Mouse (Mus musculus) forebrain, embryonic 11.5 days (tissue): ENCODE data around the gene Ednra. TPM values are rescaled to one million over a fixed set of nuclear protein-coding genes. Genes with fewer than 3 reads are reported as not detected.

Source experiments
- ATAC-seq: fragments of 200-750 bp; cut with Nextera tagmentation; replicated peaks from 2 replicates; pipeline ENCODE4 v1.8.0; 2017; ENCODE audit warnings: moderate TSS enrichment; ENCODE audit not compliant: low FRiP score
- DNase-seq: peaks from one replicate; pipeline ENCODE4 v3.0.0-alpha.2; 2017; ENCODE audit warnings: low spot score
- H3K27ac ChIP-seq: fragments of 300-500 bp; sonication (generic); 2 replicates; pipeline ENCODE4 v1.5.1; 2014; ENCODE audit warnings: low read depth, low read length
- H3K27me3 ChIP-seq: fragments of 300-500 bp; sonication (generic); 2 replicates; pipeline ENCODE4 v1.6.1; 2014; ENCODE audit warnings: mild to moderate bottlenecking, low read length, mixed read lengths; ENCODE audit not compliant: control insufficient read depth, insufficient read depth
- H3K36me3 ChIP-seq: fragments of 300-500 bp; sonication (generic); 2 replicates; pipeline ENCODE4 v1.6.1; 2014; ENCODE audit warnings: mild to moderate bottlenecking, low read length, moderate library complexity, mixed read lengths; ENCODE audit not compliant: control insufficient read depth, insufficient read depth
- H3K4me1 ChIP-seq: fragments of 300-500 bp; sonication (generic); replicated peaks from 2 replicates; pipeline ENCODE4 v1.6.1; 2014; ENCODE audit warnings: low read length, mixed read lengths; ENCODE audit not compliant: control insufficient read depth, insufficient read depth
- H3K4me2 ChIP-seq: fragments of 300-500 bp; sonication (generic); 2 replicates; pipeline ENCODE4 v1.6.1; 2014; ENCODE audit warnings: low read depth, mild to moderate bottlenecking, low read length, moderate library complexity, mixed read lengths; ENCODE audit not compliant: severe bottlenecking
- H3K4me3 ChIP-seq: fragments of 300-500 bp; sonication (generic); 2 replicates; pipeline ENCODE4 v1.5.1; 2014; ENCODE audit warnings: low read depth, low read length
- H3K9ac ChIP-seq: fragments of 300-500 bp; sonication (generic); 2 replicates; pipeline ENCODE4 v1.6.1; 2014; ENCODE audit warnings: low read length
- H3K9me3 ChIP-seq: fragments of 300-500 bp; sonication (generic); 2 replicates; pipeline ENCODE4 v1.6.1; 2016; ENCODE audit warnings: low read length, mixed read lengths; ENCODE audit not compliant: control insufficient read depth
- WGBS: fragments of 180-500 bp; shearing (Covaris S2); extraction: QIAGEN DNeasy Blood & Tissue Kit; methylation state at CpG from one replicate; pipeline ENCODE4 v1.1.7; 2014; 5-methylcytosine and 5-hydroxymethylcytosine counted together
- polyA plus RNA-seq: library from polyadenylated mRNA; unstranded; fragments of >200 nt; fragmentation: Nextera tagmentation; extraction: Ambion mirVana; gene quantifications from 2 replicates; pipeline ENCODE4 v1.2.1, GENCODE M21; 2014

Gene Ednra
- polyA plus RNA-seq, 1 experiment from 2014 or later = 21.8 TPM

DNA sequence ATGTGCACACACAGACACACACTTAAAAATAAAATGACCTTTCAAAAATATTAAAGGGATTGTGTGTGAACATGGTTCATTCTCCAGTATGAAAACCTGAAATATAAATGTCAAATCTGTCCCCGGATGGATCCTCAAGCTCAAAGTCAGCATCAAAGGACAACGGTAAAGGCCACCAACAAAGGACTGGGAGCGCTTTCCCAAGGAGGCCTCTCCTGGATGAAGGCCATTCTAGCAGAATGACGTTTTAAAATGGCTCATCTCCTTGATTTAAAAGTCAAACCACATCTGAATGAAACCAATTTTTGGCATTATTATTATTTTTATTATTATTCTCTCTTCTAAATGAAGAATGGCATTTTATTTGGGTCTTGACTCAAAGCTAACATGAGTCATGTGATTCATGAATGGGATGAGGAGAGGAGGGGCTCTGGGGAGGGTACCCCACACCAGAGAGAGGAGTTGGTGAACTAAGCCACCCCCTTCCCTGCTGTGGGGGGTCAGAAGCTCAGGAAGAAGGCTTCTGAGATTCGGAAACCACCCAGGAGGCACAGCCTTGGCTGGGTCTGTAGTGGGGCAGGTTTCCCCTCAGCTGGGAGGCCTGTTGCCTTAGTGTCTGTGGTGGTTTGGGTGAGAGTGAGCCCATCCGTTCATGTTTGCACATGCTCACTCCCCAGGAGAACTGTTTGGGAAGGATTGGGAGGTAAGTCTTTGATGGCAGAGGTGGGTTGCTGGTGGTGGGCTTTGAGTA, 40.7 kb downstream of the Ednra start:
- Histone ChIP-seq H3K4me3 (no peak overlapping the region), H3K9ac (no peak overlapping the region), H3K27ac (no peak overlapping the region), H3K4me2 (no peak overlapping the region), H3K9me3 (no peaks in the 10 kb centered on the region), H3K36me3 (no peaks in the 10 kb centered on the region), H3K4me1 (no peaks in the 10 kb centered on the region), H3K27me3 (no peaks in the 10 kb centered on the region)
- no peak for DNase-seq
- WGBS = 84% methylated on average over 6 of the region's 6 CpGs
- no peak for ATAC-seq

DNA sequence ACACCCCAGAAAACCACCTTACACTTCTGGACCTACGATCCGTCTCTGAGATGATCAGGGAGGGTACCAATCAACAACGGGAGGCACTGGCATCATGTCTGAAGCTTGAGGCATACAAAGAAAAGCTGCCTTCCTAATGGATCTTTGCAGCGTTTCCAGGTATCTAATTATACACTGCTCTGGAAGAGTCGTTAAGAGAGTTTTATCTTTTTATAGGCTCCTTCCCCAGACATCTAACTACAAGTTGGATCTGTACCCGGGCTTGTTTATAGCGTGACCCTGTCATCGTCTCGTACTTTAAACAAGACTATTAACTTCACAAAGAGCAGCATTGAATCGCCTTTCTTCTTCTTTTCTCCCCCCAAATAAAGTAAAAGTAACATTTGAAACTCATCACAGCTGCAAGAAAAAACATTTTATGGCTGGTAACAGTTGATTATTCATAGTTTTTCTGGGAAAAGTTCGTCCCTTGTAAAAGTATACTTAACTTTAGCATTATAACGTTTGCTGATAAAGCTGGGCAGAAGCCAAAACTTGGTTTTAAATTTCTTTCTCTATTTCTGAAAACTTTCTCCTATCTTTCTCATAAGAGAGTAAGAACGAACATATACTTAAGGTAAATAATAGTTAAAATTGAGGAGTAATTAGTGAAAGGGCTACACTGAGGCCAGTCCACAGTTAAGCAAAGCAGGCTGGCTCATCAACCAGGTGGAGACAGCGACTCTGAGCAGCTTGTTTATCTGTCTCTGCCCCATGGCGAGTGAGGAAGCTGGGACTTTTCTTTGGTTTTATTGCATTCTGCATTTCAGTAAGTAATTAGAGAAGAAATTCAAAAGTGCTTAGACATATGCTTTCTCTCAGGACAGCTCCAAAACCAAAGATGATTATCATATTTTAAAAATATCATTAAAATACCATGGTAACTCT, 42.0 kb downstream of the Ednra start:
- H3K4me1 ChIP-seq = no peaks in the 10 kb centered on the region
- ATAC-seq = no peak
- 72% methylated on average over 15 of the region's 15 CpGs for WGBS
- H3K9me3 ChIP-seq = no peaks in the 10 kb centered on the region
- H3K27ac ChIP-seq = no peak overlapping the region
- no peak overlapping the region for H3K9ac ChIP-seq
- H3K36me3 ChIP-seq = no peaks in the 10 kb centered on the region
- H3K27me3 ChIP-seq = no peaks in the 10 kb centered on the region
- no peak for DNase-seq
- no peak overlapping the region for H3K4me2 ChIP-seq
- no peak overlapping the region for H3K4me3 ChIP-seq

GRCm38 (mm10) chr8:77672036-77672435, 52.2 kb downstream of the Ednra start:
- DNase-seq = no peak
- Histone ChIP-seq H3K4me1 (no peaks in the 10 kb centered on the region), H3K4me2 (no peak overlapping the region), H3K27ac (no peak overlapping the region), H3K36me3 (no peaks in the 10 kb centered on the region), H3K27me3 (no peaks in the 10 kb centered on the region), H3K9me3 (no peaks in the 10 kb centered on the region), H3K4me3 (no peak overlapping the region), H3K9ac (no peak overlapping the region)
- no peak for ATAC-seq
- WGBS = 79% methylated on average over 4 of the region's 4 CpGs

- Histone ChIP-seq H3K4me2 (no peak overlapping the region), H3K4me1 (no peaks in the 10 kb centered on the region), H3K9me3 (no peaks in the 10 kb centered on the region), H3K36me3 (no peaks in the 10 kb centered on the region), H3K27me3 (no peaks in the 10 kb centered on the region), H3K27ac (no peak overlapping the region), H3K4me3 (no peak overlapping the region), H3K9ac (no peak overlapping the region)
- 90% methylated on average over 4 of the region's 4 CpGs for WGBS
- DNase-seq (no peak), ATAC-seq (no peak)
Measured at GRCm38 (mm10) chr8:77670612-77671363, 53.5 kb downstream of the Ednra start.

DNA sequence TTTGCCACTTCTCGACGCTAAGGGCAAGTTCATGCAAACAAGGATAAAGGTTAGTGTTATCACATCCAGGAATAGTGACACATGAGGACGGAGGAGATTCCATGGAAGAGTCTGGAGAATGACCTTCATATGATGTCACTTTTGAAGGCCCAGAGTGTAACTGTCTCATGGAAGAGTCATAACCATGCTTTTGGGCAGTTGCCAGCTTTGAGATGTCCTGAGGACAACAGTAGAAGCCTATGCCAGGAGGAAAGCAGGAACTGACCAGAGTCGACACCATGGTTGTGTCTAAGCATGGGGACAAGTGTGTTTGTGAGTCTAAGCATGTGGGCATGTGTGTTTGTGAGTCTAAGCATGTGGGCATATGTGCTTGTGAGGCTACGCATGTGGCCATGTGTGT, 56.3 kb downstream of the Ednra start:
- Histone ChIP-seq H3K4me1 (no peaks in the 10 kb centered on the region), H3K4me3 (no peak overlapping the region), H3K36me3 (no peaks in the 10 kb centered on the region), H3K9me3 (no peaks in the 10 kb centered on the region), H3K4me2 (no peak overlapping the region), H3K27ac (no peak overlapping the region), H3K9ac (no peak overlapping the region), H3K27me3 (no peaks in the 10 kb centered on the region)
- DNase-seq (no peak), ATAC-seq (no peak)
- WGBS = 91% methylated on average over 5 of the region's 5 CpGs

GRCm38 (mm10) chr8:77664901-77665300, 59.4 kb downstream of the Ednra start:
- no peaks in the 10 kb centered on the region for H3K9me3 ChIP-seq
- H3K36me3 ChIP-seq = no peaks in the 10 kb centered on the region
- no peak overlapping the region for H3K27ac ChIP-seq
- no peaks in the 10 kb centered on the region for H3K4me1 ChIP-seq
- H3K9ac ChIP-seq = no peak overlapping the region
- 95% methylated on average over 13 of the region's 13 CpGs for WGBS
- no peak for DNase-seq
- H3K4me2 ChIP-seq = no peak overlapping the region
- no peak for ATAC-seq
- no peak overlapping the region for H3K4me3 ChIP-seq
- no peaks in the 10 kb centered on the region for H3K27me3 ChIP-seq

GRCm38 (mm10) chr8:77659534-77660080, 64.7 kb downstream of the Ednra start:
- 85% methylated on average over 4 of the region's 4 CpGs for WGBS
- Histone ChIP-seq H3K27me3 (no peaks in the 10 kb centered on the region), H3K9me3 (no peaks in the 10 kb centered on the region), H3K4me3 (no peak overlapping the region), H3K9ac (no peak overlapping the region), H3K36me3 (no peaks in the 10 kb centered on the region), H3K27ac (no peak overlapping the region), H3K4me2 (no peak overlapping the region), H3K4me1 (no peaks in the 10 kb centered on the region)
- ATAC-seq (no peak), DNase-seq (no peak)

- no peak overlapping the region for H3K9ac ChIP-seq
- WGBS = 72% methylated on average over 3 of the region's 3 CpGs
- H3K36me3 ChIP-seq = no peaks in the 10 kb centered on the region
- ATAC-seq (no peak), DNase-seq (no peak)
- no peak overlapping the region for H3K27ac ChIP-seq
- H3K27me3 ChIP-seq = no peaks in the 10 kb centered on the region
- no peaks in the 10 kb centered on the region for H3K9me3 ChIP-seq
- no peak overlapping the region for H3K4me3 ChIP-seq
- H3K4me2 ChIP-seq = no peak overlapping the region
- H3K4me1 ChIP-seq = no peaks in the 10 kb centered on the region
Measured at GRCm38 (mm10) chr8:77658356-77658755, 65.9 kb downstream of the Ednra start.
